Mouse (Mus musculus) midbrain, embryonic 11.5 days (tissue): ENCODE measurements at regions not wholly inside any gene's neighbourhood (a gene's known extent, or its start where the extent isn't known, plus 50 kb on each side); places are given as distances from the start of the nearest gene placed in this dataset.

Source experiments
- ATAC-seq: fragments of 200-750 bp; cut with Nextera tagmentation; 2 replicates; pipeline ENCODE4 v1.8.0; 2017; ENCODE audit warnings: moderate TSS enrichment, moderate library complexity; ENCODE audit not compliant: low FRiP score
- DNase-seq: peaks from one replicate; pipeline ENCODE4 v3.0.0; 2015; ENCODE audit warnings: low spot score; ENCODE audit errors: missing footprints
- H3K27ac ChIP-seq: fragments of 300-500 bp; sonication (generic); 2 replicates; pipeline ENCODE4 v1.5.1; 2014; ENCODE audit warnings: low read depth, low read length
- H3K27me3 ChIP-seq: fragments of 300-500 bp; sonication (generic); 2 replicates; pipeline ENCODE4 v1.6.1; 2014; ENCODE audit warnings: mild to moderate bottlenecking, low read length, moderate library complexity, mixed read lengths; ENCODE audit not compliant: control insufficient read depth, insufficient read depth
- H3K36me3 ChIP-seq: fragments of 300-500 bp; sonication (generic); 2 replicates; pipeline ENCODE4 v1.6.1; 2014; ENCODE audit warnings: mild to moderate bottlenecking, low read length, moderate library complexity, mixed read lengths; ENCODE audit not compliant: control insufficient read depth, insufficient read depth
- H3K4me1 ChIP-seq: fragments of 300-500 bp; sonication (generic); 2 replicates; pipeline ENCODE4 v1.6.1; 2014; ENCODE audit warnings: low read length; ENCODE audit not compliant: control insufficient read depth, insufficient read depth
- H3K4me2 ChIP-seq: fragments of 300-500 bp; sonication (generic); 2 replicates; pipeline ENCODE4 v1.6.1; 2014; ENCODE audit warnings: mild to moderate bottlenecking, moderate library complexity
- H3K4me3 ChIP-seq: fragments of 300-500 bp; sonication (generic); 2 replicates; pipeline ENCODE4 v1.5.1; 2014; ENCODE audit warnings: low read depth, low read length
- H3K9ac ChIP-seq: fragments of 300-500 bp; sonication (generic); 2 replicates; pipeline ENCODE4 v1.6.1; 2014; ENCODE audit warnings: low read length
- H3K9me3 ChIP-seq: fragments of 300-500 bp; sonication (generic); 2 replicates; pipeline ENCODE4 v1.6.1; 2016; ENCODE audit warnings: low read length; ENCODE audit not compliant: control insufficient read depth
- WGBS: fragments of 180-500 bp; shearing (Covaris S2); extraction: QIAGEN DNeasy Blood & Tissue Kit; methylation state at CpG from one replicate; pipeline ENCODE4 v1.1.7; 2014; 5-methylcytosine and 5-hydroxymethylcytosine counted together

DNA sequence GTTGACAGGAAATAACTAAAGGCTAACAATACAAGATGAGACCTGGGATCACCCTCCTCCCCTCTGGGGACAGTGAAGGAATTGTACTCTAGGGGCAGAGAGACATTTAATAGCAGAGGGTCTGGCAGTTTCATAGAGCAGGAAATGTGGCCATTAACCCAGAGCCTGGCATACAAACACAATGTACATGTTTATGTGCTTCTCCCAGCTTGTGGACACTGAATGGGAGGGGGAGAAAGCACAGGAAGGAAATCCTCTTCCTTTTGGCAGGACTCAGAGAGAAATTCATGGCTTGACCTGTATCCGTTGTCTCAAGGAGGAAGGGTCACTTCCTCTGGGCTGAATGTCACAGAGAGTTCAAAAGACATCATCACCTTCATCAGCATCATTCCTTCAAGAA, 594.5 kb upstream of the A1bg start:
- Histone ChIP-seq H3K4me1 (no peaks in the 10 kb centered on the region), H3K4me2 (no peak overlapping the region), H3K27ac (no peak overlapping the region), H3K9ac (no peak overlapping the region), H3K27me3 (no peaks in the 10 kb centered on the region), H3K4me3 (no peak overlapping the region), H3K36me3 (no peaks in the 10 kb centered on the region), H3K9me3 (no peaks in the 10 kb centered on the region)
- ATAC-seq (no peak), DNase-seq (no peak)
- WGBS: 55% methylated on average over 1 of the region's 1 CpGs

DNA sequence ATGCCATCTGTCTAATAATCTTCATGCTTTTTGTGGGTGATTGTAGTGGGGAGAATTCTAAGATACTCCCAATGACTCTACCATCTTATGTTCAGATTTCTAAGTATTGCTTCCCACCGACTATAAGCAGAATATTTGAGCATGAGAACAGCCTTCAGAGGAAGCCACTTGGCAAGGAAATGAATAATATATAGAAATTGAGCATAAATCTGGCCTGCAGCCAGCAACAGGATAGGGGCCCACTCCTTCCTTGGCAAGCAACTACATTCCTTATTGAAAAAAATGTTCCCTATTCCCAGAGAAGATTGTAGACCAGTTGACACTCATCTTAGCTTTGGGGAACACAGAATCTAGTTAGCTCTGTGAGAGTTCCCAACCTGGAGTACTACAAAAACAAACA, 591.5 kb upstream of the A1bg start:
- H3K36me3 ChIP-seq: no peaks in the 10 kb centered on the region
- ATAC-seq (no peak), DNase-seq (no peak)
- H3K9ac ChIP-seq: no peak overlapping the region
- no peak overlapping the region for H3K4me3 ChIP-seq
- WGBS: 86% methylated on average over 1 of the region's 1 CpGs
- no peaks in the 10 kb centered on the region for H3K27me3 ChIP-seq
- no peaks in the 10 kb centered on the region for H3K4me1 ChIP-seq
- no peak overlapping the region for H3K27ac ChIP-seq
- H3K9me3 ChIP-seq: no peaks in the 10 kb centered on the region
- H3K4me2 ChIP-seq: no peak overlapping the region

DNA sequence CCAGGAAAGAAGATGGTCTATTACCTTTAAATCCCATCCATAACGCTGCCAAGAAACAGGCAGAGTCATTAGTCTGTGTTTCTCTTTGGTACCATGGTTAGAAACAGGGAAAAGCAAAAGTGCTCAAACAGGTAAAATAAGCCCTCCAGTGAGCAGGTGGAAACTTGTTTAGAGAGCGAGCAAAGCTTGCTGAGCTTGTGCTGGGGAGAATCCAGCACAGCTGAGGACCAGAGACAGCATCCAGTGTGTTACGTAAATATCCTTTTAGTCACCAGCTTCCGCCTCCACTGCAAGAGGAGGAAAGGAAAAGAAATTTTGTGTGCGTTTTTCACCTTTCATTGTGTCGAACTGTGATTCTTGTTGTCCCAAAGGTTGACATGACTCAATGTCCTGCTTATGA, 586.0 kb upstream of the A1bg start:
- Histone ChIP-seq H3K9ac (no peak overlapping the region), H3K4me1 (no peaks in the 10 kb centered on the region), H3K4me3 (no peak overlapping the region), H3K36me3 (no peaks in the 10 kb centered on the region), H3K27ac (no peak overlapping the region), H3K9me3 (no peaks in the 10 kb centered on the region), H3K27me3 (no peaks in the 10 kb centered on the region), H3K4me2 (no peak overlapping the region)
- WGBS: 87% methylated on average over 6 of the region's 6 CpGs
- ATAC-seq (no peak), DNase-seq (no peak)

DNA sequence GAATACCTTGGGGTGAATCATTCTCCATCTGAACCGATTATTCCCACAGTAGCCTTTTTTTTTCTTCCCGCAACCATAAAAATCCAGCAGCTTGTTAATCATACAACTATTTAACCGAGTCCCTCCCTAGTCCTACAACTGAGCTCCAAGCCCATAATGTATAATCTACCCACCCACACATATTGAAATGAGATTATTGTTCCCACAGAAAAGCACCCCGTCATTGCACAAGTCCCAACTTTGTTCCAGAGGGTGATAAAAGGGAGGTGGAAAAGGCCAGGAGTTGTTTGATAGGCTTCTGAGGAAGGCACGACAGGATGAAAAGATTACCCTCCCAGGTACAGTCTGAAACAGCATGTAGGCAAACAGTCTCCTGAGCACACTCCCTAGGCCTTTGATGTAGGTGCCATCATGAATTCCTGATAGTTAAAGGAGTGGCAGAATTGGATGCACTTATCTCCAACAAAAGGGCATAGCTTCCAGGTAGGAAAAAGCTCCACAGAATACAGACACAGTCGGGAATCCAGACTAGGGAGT, 583.6 kb upstream of the A1bg start:
- Histone ChIP-seq H3K9me3 (no peaks in the 10 kb centered on the region), H3K36me3 (no peaks in the 10 kb centered on the region), H3K4me2 (no peak overlapping the region), H3K27me3 (no peaks in the 10 kb centered on the region), H3K4me3 (no peak overlapping the region), H3K4me1 (no peaks in the 10 kb centered on the region), H3K27ac (no peak overlapping the region), H3K9ac (no peak overlapping the region)
- no peak for DNase-seq
- WGBS: 87% methylated on average over 6 of the region's 6 CpGs
- no peak for ATAC-seq

DNA sequence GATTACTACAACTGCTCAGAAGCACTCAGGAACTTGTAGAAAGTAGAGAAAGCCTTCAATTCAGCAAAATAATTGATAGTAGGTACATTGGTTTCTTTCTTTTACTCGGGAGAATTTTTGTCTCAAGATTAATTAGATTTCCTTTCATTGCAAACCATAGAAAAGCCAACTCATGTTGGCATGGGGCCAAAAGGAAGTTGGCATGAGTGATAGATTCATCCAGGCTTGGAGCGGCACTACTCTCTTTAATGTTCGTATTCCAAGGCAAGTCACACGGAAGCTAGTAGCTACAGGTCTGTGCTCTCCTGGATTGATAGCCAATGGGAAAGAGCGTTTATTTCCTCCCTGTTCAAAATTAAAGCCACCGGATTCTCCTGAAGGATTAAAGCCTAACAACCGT, 580.6 kb upstream of the A1bg start:
- Histone ChIP-seq H3K4me3 (no peak overlapping the region), H3K9ac (no peak overlapping the region), H3K27me3 (no peaks in the 10 kb centered on the region), H3K4me1 (no peaks in the 10 kb centered on the region), H3K27ac (no peak overlapping the region), H3K36me3 (no peaks in the 10 kb centered on the region), H3K9me3 (no peaks in the 10 kb centered on the region), H3K4me2 (no peak overlapping the region)
- DNase-seq (no peak), ATAC-seq (no peak)
- 87% methylated on average over 7 of the region's 7 CpGs for WGBS

DNA sequence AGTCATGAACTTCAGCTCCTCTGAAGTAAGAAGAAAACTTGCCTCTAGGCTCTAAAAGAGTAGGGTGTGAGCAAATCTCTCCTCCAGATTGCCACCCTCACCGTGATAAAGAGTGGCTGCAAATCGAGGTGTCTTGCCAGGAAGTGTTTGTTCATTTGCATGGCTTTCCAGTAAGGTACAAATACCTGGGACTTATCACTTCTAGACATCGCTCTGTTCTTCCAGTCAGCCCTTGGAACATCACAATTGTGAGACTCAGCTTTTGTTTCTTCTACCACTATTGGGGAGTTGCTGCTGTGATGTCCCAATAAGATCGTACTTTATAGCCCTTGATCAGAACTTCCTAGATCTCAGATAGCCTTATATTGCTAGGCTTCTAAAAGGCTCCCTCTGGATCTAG, 566.9 kb upstream of the A1bg start:
- Histone ChIP-seq H3K27me3 (no peaks in the 10 kb centered on the region), H3K9me3 (no peaks in the 10 kb centered on the region), H3K36me3 (no peaks in the 10 kb centered on the region), H3K4me3 (no peak overlapping the region), H3K4me2 (no peak overlapping the region), H3K27ac (no peak overlapping the region), H3K9ac (no peak overlapping the region), H3K4me1 (no peaks in the 10 kb centered on the region)
- no peak for ATAC-seq
- no peak for DNase-seq
- WGBS: 89% methylated on average over 4 of the region's 4 CpGs

DNA sequence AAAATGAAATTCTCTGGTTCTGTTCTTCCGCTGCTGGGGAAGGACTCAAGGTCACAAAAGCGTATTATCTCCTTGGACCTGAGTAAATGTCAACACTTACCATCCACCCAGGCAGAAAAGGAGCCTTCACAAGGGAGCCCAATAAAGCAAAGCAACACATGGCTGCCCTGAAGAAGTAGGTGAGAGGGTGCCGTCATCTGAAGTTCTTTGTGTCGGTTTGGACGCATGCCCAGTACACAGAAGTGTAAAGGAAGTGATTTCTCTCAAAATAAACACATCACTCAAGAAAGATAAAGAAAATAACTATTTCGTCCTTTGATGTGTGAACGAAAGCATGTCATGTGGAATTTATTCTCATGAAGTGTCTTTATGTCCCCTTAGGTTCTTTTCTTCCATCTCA, 559.0 kb upstream of the A1bg start:
- no peaks in the 10 kb centered on the region for H3K27me3 ChIP-seq
- no peak overlapping the region for H3K4me3 ChIP-seq
- no peak overlapping the region for H3K4me2 ChIP-seq
- H3K9me3 ChIP-seq: no peaks in the 10 kb centered on the region
- no peak for DNase-seq
- H3K4me1 ChIP-seq: no peaks in the 10 kb centered on the region
- no peak overlapping the region for H3K9ac ChIP-seq
- WGBS: 74% methylated on average over 7 of the region's 7 CpGs
- no peaks in the 10 kb centered on the region for H3K36me3 ChIP-seq
- no peak overlapping the region for H3K27ac ChIP-seq
- no peak for ATAC-seq

DNA sequence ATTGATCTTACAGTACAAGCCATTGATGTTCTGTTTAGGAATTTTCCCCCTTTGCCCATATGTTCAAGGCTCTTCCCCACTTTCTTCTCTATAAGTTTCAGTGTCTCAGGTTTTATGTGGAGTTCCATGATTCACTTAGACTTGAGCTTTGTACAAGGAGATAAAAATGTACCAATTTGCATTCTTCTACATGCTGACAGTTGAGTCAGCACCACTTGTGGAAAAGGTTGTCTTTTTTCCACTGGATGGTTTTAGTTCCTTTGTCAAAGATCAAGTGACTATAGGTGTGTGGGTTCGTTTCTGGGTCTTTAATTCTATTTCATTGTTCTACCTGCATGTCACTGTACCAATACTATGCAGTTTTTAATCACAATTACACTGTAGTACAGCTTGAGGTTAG, 551.1 kb upstream of the A1bg start:
- Histone ChIP-seq H3K4me2 (no peak overlapping the region), H3K4me1 (no peaks in the 10 kb centered on the region), H3K9me3 (no peaks in the 10 kb centered on the region), H3K4me3 (no peak overlapping the region), H3K27ac (no peak overlapping the region), H3K9ac (no peak overlapping the region), H3K36me3 (no peaks in the 10 kb centered on the region), H3K27me3 (no peaks in the 10 kb centered on the region)
- ATAC-seq (no peak), DNase-seq (no peak)
- WGBS: 60% methylated on average over 1 of the region's 1 CpGs

DNA sequence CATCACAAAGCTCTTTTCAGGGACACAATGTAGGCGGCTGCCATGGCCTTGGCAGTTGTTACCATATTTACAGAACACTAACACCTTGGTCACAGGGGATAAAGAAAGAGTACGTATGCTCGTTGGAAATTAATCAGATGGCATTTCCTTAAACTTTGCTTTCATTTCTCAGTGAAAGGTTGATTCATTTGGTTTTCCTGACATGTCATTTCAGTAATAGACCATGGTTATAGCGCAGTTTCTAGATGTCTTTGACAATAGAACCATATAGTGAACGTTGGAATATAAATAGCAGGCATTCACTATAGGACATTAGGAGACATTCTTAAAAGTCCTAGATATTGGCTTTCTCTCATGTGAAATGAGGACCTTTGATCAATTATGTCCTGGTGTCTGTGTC, 532.2 kb upstream of the A1bg start:
- Histone ChIP-seq H3K9me3 (no peaks in the 10 kb centered on the region), H3K4me3 (no peak overlapping the region), H3K4me2 (no peak overlapping the region), H3K36me3 (no peaks in the 10 kb centered on the region), H3K9ac (no peak overlapping the region), H3K27ac (no peak overlapping the region), H3K4me1 (no peaks in the 10 kb centered on the region), H3K27me3 (no peaks in the 10 kb centered on the region)
- ATAC-seq (no peak), DNase-seq (no peak)
- WGBS: 90% methylated on average over 5 of the region's 5 CpGs

DNA sequence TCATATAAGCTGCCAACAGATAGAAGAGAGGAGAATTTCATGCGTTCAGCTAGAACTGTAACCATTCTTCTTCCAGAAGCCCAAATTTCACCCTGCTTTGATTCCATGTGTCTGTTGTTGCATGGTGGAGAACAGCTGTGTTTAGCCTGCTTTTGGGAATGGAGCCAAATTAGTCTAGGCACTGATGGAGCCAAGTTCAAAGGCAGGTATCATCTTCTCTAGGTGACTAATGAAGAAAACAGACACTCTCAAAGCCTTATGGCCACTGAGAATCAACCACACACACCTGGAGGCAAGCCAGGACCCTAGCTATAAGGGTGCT, 531.5 kb upstream of the A1bg start:
- DNase-seq (no peak), ATAC-seq (no peak)
- Histone ChIP-seq H3K4me2 (no peak overlapping the region), H3K9me3 (no peaks in the 10 kb centered on the region), H3K4me1 (no peaks in the 10 kb centered on the region), H3K36me3 (no peaks in the 10 kb centered on the region), H3K4me3 (no peak overlapping the region), H3K9ac (no peak overlapping the region), H3K27me3 (no peaks in the 10 kb centered on the region), H3K27ac (no peak overlapping the region)
- WGBS: 89% methylated on average over 1 of the region's 1 CpGs
